Mouse (Mus musculus) spleen, adult 2 months (tissue): ENCODE results near the gene Shf.

ENCODE experiments used
- CTCF ChIP-seq: fragments of 200-500 bp; IDR thresholded peaks from 2 replicates; pipeline ENCODE4 v1.5.1; 2011; ENCODE audit warnings: mild to moderate bottlenecking, inconsistent platforms; ENCODE audit not compliant: insufficient read depth, insufficient read length, insufficient replicate concordance; ENCODE audit errors: extremely low read depth
- POLR2A ChIP-seq: fragments of 200-500 bp; IDR thresholded peaks from 2 replicates; pipeline ENCODE4 v1.6.1; 2011; ENCODE audit warnings: low read depth, low read length, inconsistent platforms

- TF ChIP-seq CTCF (no peak), POLR2A (no peak)
These were observed 10.3 kb upstream of the Shf start for GRCm38 (mm10) chr2:122379292-122379650.
